Mouse (Mus musculus) bone marrow macrophage, adult 2 months (primary cell): ENCODE results near the gene E2f4.

Source experiments
- CTCF ChIP-seq: IDR thresholded peaks from 2 replicates; pipeline ENCODE4 v1.5.1; 2012; ENCODE audit warnings: low read depth, mild to moderate bottlenecking, low read length, moderate library complexity
- POLR2A ChIP-seq: IDR thresholded peaks from 2 replicates; pipeline ENCODE4 v1.6.1; 2012; ENCODE audit warnings: mild to moderate bottlenecking, low read depth, low read length, borderline replicate concordance

DNA sequence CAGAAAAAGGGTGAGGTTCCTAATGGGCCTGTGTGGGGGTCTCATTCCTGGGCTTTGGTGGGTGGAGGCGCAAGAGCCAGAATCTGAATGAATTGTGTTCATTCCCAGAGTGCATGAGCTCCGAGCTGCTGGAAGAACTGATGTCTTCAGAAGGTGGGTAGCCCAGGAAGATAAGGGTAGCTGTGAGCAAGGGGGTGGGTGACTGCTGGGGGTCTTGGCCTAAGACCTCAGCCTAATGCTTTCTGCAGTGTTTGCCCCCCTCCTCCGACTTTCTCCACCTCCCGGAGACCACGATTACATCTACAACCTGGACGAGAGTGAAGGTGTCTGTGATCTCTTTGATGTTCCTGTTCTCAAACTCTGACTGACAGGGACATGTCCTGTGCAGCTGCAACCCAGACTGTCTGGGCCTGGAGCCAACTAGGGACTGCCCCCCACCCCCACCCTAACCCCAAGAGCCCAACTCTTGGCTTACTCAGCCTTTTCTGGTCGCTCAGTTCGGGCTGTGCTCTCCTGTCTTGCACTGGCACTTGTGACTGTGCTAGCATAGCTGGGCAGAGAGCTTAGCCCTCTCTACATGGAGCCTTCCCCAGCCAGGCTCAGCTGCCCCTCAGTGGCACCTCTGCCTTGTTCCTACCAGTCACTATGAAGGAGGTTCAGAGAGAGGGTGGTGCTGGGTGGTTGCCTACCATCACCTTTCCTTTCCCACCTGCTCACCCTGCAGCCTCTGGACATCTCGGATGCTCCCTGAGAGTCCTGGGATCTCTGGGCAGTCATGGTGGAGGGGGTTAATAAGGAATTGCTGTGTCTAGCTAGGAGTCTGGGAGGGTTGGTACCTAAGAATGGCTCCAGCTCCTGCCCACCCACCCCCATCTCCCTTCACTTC is 7.1 kb downstream of the E2f4 start:
- no peak for TF ChIP-seq CTCF
- TF ChIP-seq POLR2A, result no peak
